Mouse (Mus musculus): ENCODE results near the gene Grip2.

Gene Grip2

DNA sequence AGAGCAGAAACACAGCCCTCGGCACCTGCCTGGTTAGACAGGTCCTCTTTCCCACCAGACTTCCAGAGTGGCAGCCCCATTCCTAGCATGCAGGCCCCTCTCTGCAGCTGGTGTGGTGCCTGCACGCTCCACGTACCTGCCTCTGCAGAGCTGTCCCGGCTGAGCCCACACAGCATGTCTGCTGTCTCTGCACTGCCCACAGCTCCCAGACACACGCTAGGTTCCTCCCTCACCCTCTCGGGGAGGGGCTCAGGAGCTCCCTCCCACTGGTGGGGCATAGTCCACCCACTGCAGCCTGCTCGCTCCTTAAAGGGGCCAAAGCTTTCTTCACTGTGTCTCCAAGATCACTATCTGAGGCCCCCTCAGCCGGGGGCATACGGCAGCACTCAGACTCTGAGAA lies 31.0 kb downstream of the Grip2 start:
- DNase-seq (ENCODE audit: low spot score in 2 of 2): no peak

- DNase-seq (ENCODE audit: low spot score in 2 of 2): no peak
Observed at GRCm38 (mm10) chr6:91795640-91796039, 31.4 kb downstream of the Grip2 start.

GRCm38 (mm10) chr6:91788311-91788798 lies 38.7 kb downstream of the Grip2 start:
- DNase-seq (ENCODE audit: low spot score in 2 of 2): no peak

GRCm38 (mm10) chr6:91785018-91785417 lies 42.0 kb downstream of the Grip2 start:
- DNase-seq (ENCODE audit: low spot score in 2 of 2): no peak

- DNase-seq (ENCODE audit: low spot score in 2 of 2): no peak
Observed at GRCm38 (mm10) chr6:91779206-91779605, 47.8 kb downstream of the Grip2 start.

DNA sequence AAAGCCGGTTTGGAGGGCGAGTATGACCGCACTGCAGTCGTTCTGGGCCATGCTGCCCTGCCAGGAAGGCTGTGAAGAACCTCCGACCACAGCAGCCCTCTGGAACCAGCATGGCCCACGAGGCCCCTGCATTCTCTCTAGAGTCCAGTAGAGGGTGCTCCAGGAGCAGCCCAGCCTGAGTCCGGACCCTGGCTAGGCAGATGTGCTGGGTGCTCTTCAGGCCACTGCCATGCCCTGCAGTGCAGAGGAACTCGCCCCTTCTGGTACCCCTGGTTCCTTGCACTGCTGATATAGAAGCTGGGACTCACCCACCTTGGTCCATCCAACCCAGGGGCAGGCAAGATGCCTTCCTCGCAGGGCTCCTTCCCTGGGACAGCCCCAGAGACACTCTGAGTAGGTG lies 50.5 kb downstream of the Grip2 start:
- no peak for DNase-seq (ENCODE audit: low spot score in 2 of 2)

DNA sequence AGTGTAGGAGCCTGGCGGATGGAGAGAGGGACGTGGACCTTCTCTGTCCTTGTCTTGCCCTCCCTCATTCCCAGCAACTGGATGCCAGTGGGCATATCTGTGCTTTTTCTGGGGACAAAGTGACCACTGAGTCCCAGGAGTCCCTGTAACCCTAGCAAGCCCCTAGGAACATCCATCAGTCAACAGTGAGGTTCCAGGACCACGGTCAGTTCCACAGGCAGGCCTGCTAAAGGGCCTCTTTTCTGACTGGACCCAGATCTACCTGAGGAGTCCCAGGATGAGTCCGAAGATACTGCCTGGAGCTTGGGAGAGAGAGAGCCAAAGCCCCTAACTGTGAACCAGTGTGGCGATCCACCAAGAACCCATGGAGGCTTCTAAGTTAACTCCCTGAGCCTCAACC lies 53.1 kb downstream of the Grip2 start:
- no peak for DNase-seq (ENCODE audit: low spot score in 2 of 2)

GRCm38 (mm10) chr6:91767550-91767949 lies 59.5 kb downstream of the Grip2 start:
- no peak for DNase-seq (ENCODE audit: low spot score in 2 of 2)

- no peak for DNase-seq (ENCODE audit: low spot score in 2 of 2)
Observed at GRCm38 (mm10) chr6:91762051-91762742, 64.9 kb downstream of the Grip2 start.

DNA sequence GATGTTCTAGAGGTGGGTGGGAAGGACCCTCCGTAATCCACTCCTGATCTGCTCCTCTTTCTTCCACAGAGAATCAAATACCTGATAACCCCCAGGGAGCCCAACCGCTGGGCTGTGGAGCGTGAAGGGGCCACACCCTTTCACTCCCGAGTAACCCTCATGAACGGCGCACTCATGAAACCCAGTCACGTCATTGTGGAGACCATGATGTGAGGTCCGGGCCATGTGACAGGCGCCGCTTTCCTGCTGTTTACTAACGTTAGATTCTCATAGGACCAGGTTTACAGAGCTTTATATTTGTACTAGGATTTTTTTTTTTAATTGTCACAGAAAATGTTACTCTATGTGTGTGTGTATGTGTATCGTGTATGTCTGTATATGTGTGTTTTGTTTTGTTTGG lies 72.2 kb downstream of the Grip2 start:
- no peak for DNase-seq (ENCODE audit: low spot score in 2 of 2)

DNA sequence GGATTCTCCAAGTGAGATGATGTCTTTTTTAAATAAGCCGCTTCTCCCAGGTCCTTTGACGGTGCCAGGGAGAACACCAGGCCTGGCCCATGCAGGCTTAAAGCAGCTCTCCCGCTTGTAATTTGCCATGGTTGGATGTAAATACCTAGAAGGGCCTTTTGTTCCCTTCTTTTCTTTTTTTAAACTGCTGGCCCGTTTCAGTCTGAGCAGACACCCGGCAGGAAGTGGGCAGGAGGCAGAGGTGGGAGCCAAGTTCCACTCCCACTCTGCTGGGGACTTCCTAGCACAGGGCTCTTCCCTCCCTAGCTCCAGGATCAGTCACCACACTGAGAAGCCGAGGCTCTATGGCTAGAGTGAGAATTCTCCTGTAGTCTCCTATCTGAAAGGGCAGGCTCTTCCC lies 73.0 kb downstream of the Grip2 start:
- no peak for DNase-seq (ENCODE audit: low spot score in 2 of 2)

- no peak for DNase-seq (ENCODE audit: low spot score in 2 of 2)
Observed at GRCm38 (mm10) chr6:91752884-91753283, 74.2 kb downstream of the Grip2 start.

DNA sequence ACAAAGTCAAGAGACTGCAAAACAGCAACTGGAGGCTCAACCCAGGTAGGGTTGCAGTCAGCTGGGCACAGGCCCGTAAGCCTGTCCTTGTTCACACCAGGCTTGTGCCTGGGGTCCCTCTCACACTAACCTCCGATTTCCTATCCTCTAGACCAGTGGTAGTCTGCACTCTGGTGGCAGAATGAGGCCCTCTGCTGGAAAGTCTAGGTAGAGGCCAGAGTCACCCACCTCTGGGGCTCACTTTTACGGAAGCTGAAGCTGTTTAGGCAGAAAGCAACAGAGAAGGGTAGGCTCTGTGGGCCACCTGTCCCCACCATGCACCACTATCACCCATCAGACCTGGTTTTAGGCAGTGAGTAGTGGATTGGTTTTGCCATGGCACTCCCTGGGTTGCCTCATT lies 76.1 kb downstream of the Grip2 start:
- DNase-seq (ENCODE audit: low spot score in 2 of 2): peak in 1 of 2 experiments; percentile 44

GRCm38 (mm10) chr6:91746776-91747175 lies 80.3 kb downstream of the Grip2 start:
- DNase-seq (ENCODE audit: low spot score in 2 of 2): no peak

- no peak for DNase-seq (ENCODE audit: low spot score in 2 of 2)
Observed at GRCm38 (mm10) chr6:91745947-91746582, 81.0 kb downstream of the Grip2 start.

DNA sequence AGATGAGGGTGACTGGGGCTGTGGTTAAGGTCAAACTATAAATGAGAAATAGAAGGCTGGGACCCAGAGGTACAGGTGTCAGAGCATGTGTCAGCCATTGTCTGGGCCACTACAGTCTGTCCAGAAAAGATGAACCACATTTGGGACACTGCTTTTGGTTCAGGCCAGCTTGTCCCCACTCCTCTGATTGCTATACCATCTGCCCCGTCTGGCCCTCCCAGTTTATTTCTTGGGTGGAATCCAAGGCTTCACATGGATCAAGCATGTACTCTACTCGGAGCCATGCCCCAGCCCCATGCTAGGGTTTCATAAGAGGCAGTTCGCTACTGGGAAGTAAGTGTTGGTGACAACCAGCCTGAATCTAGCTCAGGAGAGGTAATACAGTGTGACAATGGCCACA lies 81.8 kb downstream of the Grip2 start:
- DNase-seq (ENCODE audit: low spot score in 2 of 2): no peak

GRCm38 (mm10) chr6:91743886-91744285 lies 83.2 kb downstream of the Grip2 start:
- DNase-seq (ENCODE audit: low spot score in 2 of 2): no peak

GRCm38 (mm10) chr6:91742995-91743394 lies 84.1 kb downstream of the Grip2 start:
- no peak for DNase-seq (ENCODE audit: low spot score in 2 of 2)

- no peak for DNase-seq (ENCODE audit: low spot score in 2 of 2)
Observed at GRCm38 (mm10) chr6:91742466-91742865, 84.6 kb downstream of the Grip2 start.

DNA sequence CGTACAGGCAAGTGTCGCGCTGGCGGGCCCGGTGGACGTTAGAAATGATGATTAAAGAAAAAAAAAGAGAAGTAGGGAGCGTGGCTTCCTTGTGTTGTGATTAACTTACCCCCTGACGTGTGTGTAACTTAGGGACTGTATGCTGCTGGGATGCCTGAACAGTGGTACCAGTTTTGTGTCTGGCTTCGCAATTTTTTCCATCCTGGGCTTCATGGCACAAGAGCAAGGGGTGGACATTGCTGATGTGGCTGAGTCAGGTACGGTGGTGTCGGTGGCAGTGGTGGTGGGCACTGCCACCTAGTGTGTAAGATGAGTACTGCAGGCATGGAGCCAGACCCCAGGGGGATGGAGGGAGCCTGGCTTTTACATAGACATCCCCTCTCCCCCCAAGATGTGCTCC lies 86.0 kb downstream of the Grip2 start:
- DNase-seq (ENCODE audit: low spot score in 2 of 2): peak in 1 of 2 experiments; percentile 49

GRCm38 (mm10) chr6:91738058-91738457 lies 89.0 kb downstream of the Grip2 start:
- no peak for DNase-seq (ENCODE audit: low spot score in 2 of 2)

GRCm38 (mm10) chr6:91737451-91737850 lies 89.6 kb downstream of the Grip2 start:
- no peak for DNase-seq (ENCODE audit: low spot score in 2 of 2)

GRCm38 (mm10) chr6:91736471-91736870 lies 90.6 kb downstream of the Grip2 start:
- no peak for DNase-seq (ENCODE audit: low spot score in 2 of 2)

Measured in frontal cortex, postnatal 14 days (tissue).